Mouse (Mus musculus): ENCODE measurements at regions not wholly inside any gene's neighbourhood (a gene's known extent, or its start where the extent isn't known, plus 50 kb on each side); places are given as distances from the start of the nearest gene placed in this dataset.
A peak's percentile ranks its signal among the peaks of the same experiment; 100 is the strongest.

DNA sequence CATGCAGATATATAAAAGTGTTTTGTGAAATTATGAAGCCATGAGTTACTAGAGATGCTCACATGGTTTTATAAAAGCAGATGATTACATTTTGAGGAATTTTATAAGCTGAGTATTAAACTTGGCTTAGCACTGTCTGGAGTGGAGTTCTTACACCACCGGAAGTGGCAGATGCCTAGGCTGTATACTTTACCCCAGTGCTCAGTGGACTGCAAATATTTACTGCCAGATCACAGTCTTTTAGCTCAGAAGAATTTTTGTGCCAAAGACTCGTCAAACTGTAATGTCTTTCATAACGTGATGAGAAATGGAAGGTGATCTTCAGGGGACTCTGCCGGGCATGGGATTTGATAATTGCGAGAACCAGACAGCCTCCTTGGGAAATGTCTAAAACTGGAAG, 136.1 kb upstream of the 9330182O14Rik start:
- no peak for DNase-seq (ENCODE audit: low spot score)

DNA sequence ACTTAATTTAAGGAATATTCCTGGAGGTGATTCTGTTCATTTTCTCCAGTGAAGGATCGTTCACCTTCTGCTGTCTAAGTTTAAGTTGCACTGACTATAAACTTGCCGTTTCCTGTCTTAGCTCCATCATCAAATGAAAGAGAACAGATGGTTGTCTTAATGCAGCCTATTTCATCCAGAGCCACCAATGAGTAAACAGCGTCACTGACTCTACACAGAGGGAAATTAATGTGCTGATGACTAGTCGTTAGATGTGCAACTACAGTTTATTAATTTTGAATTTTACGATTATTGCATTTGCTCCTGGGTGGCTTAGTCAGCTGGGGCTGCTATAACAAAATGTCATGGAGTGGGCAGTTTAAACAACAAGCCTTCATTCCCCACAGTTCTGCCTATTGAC, 134.1 kb upstream of the 9330182O14Rik start:
- no peak for DNase-seq (ENCODE audit: low spot score)

DNA sequence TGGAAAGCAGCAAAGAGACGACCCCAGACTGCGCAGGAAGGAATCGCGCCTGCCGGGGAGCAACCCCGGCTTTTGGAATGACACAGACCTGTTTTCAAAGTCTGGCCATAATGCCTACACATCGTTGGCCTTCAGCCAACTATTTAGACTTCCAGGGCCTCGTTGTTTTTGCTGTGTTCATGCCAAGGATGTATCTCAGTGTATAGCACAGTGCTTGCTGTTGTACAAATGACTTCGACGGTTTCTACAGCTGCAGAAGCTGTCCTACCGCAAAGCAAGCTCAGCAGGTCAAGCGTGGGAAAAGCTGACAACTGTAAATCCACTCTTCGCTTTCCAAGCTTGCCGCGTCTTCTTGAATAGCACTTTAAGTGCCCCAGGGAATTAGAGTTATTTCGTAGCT, 129.1 kb upstream of the 9330182O14Rik start:
- no peak for DNase-seq (ENCODE audit: low spot score)

DNA sequence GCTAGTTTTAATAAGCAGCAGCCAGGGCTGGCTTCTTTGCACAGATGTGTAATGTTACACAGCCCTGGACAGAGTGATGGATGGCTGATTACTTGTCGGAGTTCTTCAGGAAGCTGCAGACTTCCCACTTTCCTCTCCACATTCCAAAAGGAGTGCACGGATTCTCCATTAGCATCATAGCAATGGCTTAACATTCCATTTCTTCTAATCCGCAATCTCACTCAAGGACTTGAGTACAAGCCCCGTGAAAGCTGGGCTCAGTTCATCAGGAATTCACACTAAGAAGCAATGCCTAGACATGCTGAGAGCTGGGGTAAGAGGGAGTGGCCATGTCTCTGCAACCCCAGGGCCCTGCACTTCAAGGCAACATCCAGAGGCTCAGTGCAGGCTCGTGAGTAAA, 126.3 kb upstream of the 9330182O14Rik start:
- no peak for DNase-seq (ENCODE audit: low spot score)

DNA sequence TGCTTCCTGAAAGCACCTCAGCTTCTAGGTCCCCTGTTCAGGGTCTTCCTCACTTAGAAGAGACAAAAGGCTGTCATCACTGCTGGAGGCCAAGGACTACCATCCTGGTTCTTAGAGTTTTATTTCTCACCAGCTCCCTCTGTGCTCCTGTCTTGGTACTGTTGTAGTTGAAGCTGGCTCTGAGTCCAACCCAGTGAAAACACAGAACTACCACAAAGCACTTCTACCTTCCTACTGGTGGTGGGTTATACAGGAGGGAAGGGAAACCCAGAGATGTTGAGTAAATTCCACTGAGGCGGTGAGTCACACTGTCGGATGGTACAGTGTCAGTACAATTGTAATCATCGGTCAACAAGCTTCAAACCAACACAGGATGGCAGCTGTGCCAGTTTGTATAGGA, 120.3 kb upstream of the 9330182O14Rik start:
- DNase-seq (ENCODE audit: low spot score) = no peak

DNA sequence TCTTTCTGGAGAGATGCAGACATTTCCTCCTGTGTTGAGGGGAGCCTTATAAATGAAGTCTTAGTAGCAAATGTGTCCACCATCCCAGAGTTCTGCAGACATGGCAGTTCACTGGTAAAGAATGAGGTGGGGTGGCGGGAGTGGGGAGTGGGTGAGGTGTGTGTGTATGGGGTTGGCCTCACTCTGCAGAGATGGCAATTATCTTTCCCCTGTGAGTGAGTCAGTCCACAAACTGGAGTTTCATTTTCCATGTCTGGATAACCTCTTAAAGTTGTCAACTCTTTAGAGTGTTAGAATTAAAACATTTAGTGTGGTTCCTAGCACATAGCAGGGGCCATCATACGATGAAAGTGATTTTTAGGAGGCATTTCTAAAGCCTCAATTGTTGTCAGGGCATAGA, 117.1 kb upstream of the 9330182O14Rik start:
- no peak for DNase-seq (ENCODE audit: low spot score)

DNA sequence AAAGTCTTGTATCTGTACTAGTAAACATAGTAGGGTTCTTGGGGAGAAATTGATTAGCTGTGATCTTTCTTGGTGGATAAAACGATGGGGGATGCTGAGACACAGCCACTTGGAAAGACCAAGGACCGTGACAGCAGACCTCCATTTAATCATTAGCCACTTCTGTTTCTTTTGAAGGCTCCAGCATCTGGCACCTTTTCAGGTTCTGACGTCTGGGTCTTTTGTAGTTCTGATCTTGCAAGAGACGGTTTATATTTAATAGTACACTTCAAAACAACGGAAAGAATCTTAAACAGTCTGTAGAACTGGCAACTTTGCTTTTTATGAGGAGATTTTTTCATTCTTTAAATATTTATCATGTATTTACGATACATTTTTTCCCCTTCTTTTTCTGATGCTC, 116.6 kb upstream of the 9330182O14Rik start:
- DNase-seq (ENCODE audit: low spot score) = no peak

DNA sequence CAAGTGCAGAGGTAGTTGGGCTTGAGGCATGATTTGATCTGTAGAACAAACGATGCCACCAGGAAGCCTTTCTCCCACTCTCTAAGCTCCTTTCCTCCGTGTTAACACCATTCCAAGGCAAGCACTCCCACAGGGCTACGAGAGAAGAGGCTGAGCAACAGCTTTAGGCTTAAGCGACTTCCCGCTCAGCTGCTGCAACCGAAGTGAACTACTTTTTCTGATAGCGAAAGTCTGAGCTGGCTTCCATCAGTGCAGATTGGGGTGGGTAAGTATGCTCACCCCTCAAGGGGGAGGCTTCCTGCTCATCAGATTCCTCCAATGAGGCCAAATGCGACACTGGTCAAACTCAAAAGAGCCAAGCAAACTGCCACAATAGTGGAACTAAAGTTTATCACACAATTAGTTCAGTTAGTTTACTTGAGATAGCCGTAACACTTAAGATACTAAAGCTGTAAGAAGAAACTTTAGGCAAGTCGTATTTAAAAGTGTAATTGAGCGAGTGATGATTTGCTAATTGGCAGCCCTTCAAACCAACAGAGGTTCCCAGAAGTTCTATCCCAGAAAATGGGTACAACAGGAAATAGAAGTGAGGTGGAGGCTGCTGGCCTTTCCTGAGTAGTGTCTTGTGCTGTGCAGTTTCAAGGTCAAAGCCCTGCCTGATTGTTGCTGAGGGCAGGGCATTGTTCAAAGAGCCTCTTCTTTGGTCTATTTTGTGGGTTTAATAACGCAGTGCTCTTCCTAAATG, 115.9 kb upstream of the 9330182O14Rik start:
- no peak for DNase-seq (ENCODE audit: low spot score)

DNA sequence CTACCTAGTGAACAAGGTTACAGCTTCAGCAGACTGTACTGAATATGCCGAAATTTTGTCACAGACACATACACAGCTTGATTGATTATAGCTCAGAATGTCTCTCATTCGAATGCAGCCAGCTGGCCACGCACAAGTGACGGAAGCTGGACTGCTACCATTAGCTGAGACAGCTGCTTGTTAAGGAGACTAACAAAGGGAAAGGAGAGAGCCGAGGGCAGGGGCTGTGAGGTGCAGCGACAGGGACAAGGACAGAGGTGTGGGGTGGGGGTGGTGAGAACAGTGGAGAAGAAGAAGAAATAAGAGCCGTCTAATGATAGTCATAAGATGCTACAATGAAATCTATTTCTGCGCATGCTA, 115.4 kb upstream of the 9330182O14Rik start:
- no peak for DNase-seq (ENCODE audit: low spot score)

DNA sequence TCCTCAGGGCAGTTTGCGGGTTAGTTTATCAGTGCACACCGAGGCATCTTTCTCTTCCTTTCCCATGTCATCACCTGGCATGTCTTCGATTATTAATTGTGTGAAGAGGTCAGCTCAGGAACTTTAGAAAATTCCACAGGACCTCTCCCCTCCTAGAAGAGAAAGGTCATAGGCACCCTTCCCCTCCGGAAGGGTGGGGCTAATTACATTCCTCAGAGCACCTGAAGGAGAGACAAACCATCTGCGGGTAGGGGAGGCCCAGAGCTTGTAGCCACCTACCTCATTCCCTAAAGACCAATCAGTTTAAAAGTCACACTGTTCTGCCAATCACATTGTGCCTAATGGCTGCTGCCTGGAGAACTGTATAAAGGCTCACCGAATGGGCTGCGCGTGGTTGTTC, 114.9 kb upstream of the 9330182O14Rik start:
- DNase-seq (ENCODE audit: low spot score) = no peak

DNA sequence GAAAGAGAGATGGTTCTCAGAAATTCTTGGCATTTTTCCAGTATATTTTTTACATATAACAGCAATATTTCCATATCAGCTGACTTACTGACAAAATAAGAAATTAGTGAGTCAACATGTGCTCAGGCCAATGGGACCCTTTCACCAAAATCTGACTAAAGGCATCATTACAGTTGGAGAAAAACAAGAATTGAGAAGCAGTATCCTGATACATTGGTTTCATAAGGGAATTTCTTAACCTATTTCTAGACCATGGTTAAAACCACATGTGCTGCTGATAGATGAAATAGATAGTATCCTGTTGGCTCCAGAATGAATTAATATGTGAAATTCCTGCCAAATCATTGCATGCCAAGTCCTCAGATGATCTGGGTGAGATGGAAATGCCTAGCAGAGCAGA, 114.1 kb upstream of the 9330182O14Rik start:
- DNase-seq (ENCODE audit: low spot score) = no peak

DNA sequence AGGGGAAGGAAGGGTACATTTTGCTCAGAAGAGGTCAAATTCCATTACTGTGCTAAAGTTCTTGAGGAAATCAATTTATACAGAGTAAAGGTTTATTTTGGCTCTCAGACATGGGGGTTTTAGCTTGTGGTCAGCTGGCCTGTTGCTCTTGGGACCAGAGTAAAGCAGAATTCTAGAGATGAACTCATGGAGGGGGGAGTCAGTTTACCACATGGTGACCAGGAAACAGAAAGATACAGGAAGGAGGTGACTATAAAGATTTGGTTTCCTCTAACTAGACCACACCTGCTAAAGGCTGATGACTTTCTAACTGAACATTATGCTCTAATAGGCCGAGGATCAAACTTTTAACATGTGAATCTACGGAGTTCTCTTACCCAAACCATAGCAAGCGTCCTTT, 113.5 kb upstream of the 9330182O14Rik start:
- no peak for DNase-seq (ENCODE audit: low spot score)

DNA sequence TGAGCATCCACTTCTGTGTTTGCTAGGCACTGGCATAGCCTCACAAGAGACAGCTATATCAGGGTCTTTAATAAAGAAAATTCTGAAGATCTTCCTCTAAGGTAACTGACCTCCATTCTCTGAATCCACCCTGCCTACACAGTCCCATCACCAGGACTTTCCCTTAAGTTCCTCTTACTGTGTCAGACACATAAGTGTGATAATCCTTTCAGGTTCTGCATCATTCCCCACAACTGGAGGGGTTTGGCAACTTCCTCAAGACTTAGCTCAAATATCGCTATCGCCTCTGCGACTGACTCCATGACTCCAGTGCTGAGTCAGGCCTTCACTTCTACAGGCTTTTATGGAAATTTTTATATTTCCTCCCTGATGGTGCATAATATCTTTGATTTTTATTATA, 111.0 kb upstream of the 9330182O14Rik start:
- DNase-seq (ENCODE audit: low spot score) = no peak

DNA sequence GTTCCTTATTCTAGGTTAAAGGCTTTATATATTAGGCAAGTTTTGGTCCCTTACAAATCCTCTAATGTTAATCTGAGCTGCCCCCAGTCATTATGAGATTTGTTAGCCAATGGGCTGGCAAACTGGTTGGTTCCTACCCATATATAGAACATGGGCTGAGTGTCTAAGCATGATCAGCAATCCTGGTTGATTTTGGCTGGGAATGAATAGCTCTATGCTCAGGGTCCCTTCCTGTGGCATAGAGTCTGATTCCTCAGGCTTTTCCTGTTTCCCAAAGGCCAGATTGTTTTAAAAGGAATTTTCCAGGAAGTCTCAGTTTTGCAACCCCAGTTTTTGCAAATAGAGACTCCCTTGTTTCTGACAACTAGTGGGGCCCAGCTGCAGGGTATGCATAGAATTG, 102.1 kb upstream of the 9330182O14Rik start:
- no peak for DNase-seq (ENCODE audit: low spot score)

DNA sequence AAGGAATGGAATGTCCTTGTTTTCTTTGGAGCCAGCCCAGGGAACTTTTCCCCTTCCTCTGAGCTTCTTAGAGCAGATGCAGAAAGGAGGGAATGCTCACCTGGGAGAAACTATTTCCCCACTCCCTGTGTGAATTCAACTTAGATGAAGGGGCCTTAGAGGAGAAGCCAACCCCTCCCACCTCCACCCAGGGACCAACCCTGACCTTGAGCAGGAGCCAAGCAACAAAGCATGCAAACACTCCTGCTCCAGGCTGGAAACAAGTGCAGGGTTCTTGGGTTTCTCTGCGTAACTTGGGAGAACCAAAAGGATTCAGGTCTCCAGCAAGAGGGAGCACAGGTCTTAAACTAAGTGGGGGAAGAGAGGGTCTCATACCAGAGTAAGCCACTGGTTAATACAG, 98.0 kb upstream of the 9330182O14Rik start:
- DNase-seq (ENCODE audit: low spot score) = peak; percentile 10

DNA sequence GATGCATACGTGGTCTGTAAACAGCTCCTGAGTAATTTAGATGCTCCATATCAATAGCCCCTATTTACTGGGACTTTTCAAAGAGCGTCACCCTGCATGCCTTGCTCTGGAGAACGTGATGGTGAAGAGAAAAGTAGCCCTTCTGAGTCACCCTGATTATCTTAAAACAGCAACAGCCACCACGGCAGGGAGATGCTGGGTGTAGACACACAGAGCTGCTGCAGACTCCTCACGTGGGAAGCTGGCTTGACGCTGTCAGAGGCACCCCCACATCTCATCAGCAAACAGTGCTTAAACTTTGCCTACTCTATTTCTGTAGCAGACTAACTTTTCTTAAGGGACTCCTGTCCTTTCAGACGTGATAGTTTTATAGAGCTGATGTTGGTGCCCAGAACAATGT, 96.9 kb upstream of the 9330182O14Rik start:
- no peak for DNase-seq (ENCODE audit: low spot score)

DNA sequence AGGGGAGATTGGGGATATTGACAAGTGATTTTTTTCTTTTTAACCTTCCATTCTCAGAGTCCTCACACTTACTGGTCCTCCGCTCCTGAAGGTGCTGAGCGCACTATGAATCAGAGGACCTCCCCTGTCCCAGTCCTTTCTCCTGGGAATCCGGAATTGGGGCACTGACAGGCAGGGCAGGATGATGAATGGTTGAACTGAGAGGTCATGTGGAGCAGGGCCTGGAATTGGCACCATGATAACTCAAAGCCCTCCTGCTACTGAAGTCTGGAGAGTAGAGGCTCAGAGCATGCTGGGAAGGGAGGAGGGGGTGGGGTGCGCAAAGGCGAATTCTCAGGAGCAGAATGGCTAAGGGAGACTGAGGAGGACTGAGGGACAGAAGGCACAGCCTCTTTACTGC, 87.9 kb upstream of the 9330182O14Rik start:
- DNase-seq (ENCODE audit: low spot score) = no peak

DNA sequence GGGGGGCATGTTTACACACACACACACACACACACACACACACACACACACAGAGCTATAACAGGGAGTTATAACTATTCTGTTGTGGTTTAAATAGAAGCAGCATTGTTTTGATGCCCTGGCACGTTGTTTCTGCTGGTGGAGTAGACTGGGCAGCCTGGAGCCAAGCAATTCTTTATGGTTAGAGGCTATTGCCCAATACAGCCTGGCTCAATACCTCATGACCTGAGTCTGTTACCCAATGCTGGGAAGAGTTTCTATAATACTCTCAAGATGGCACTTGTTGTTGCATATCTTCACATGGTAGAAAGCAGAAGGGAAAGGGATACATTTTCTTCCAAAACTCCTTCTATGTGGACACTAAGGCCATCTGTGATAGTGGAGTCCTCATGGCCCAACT, 87.1 kb upstream of the 9330182O14Rik start:
- no peak for DNase-seq (ENCODE audit: low spot score)

DNA sequence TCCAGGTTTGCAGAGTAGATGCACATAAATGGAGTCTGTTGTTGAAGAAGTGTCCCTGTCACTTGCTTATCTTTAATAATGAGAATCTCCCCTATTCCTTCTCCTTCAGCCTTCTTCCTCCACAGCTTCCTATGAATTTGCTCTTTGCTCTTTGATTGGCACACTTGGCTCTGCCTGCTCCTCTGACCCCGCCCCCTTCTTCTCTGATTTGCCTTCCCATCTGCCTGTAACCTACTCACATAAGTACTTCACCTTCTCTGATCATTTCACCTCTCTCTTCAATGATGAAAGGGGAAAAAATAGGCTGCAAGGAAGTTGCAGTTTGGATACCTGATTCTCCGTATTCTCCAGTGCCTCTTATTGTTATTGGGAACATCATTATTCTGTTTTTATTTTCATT, 66.1 kb upstream of the 9330182O14Rik start:
- DNase-seq (ENCODE audit: low spot score) = no peak

DNA sequence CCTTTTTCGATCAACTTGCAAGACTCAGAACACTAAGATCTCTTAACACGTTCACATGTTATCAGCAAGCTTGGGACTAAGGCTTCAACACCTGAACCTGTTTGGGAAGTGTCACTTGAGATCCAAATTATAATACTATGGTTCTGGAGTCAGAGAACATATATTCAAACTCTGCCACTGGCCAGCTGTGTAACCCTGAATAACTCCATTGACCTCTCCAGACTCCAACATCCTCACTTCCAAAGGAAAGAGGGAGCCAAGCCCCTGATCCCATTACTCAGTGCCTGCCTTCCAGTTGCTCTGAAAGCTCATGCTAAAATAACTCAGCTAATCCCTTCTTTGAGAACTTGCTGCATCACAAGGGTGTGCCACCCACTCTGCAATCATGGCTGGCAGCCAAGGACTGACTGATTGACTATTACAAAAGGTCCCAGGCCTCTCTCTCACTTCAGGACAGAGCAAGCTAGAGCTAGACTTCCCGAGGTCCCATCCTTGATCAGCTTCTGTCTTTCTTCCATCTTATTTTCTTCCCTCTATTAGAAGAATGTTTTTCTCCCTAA, 58.8 kb upstream of the 9330182O14Rik start:
- DNase-seq (ENCODE audit: low spot score) = no peak

DNA sequence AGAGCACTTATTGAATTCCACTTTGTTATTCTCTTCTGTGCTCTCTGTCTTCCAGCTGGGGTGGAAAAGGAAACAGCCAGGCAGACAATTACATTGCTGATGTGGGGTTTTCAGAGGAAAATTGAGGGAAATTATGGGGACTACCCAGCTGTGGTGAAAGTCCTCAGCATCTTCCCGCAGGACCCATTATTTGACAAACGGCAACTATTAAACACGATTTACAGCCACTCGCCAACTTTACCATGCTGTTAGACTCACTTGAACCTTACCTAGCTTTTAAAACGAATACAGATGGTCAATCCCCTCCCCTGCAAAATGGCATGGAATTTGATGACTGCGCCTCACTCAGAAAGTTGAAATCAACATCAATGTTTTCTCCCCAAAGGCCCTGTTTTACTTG, 54.3 kb upstream of the 9330182O14Rik start:
- DNase-seq (ENCODE audit: low spot score) = no peak

Data from ovary, adult 18-20 months (tissue).